Comparison of ENCODE assay signal across 24 mouse cellular contexts in genomic region chr15:103268903-103269302, GRCm38 (mm10). TPM values are rescaled to one million over a fixed set of nuclear protein-coding genes. Genes with fewer than 3 reads are reported as not detected.
DNase-seq lines count a peak whose midpoint lies in the region; ATAC-seq and TF ChIP-seq lines count a peak whose summit lies in the region.
"Had no signal": no experiment of that assay in that cellular context is flagged by ENCODE, and none has a peak within 500 bp of the region (broad histone marks: within the 10 kb centered on the region; RNA-seq: fewer than 3 reads in every experiment).

No protein-coding gene starts in this region.

- no peak for ATAC-seq in liver, embryonic 15.5 days (ENCODE audit: insufficient read depth)
- ATAC-seq in liver, embryonic 11.5 days (replicated peaks; ENCODE audit: low FRiP score): no peak
- no peak for ATAC-seq in liver, embryonic 16.5 days (ENCODE audit: low read depth)
- ATAC-seq in forebrain, postnatal 0 days: no peak
- ATAC-seq: forebrain, embryonic 14.5 days; Patski had no signal

- H3K4me3 ChIP-seq in liver, embryonic 15.5 days (replicated peaks): no peak overlapping the region
- H3K4me3 ChIP-seq in liver, embryonic 11.5 days (ENCODE audit: low read depth, low read length): no peak overlapping the region
- H3K4me3 ChIP-seq in MEL (ENCODE audit: control insufficient read depth in 1 of 2, insufficient read depth in 1 of 2, low read depth in 2 of 2, low read length in 2 of 2): no peak overlapping the region
- no peak overlapping the region for H3K4me3 ChIP-seq in liver, embryonic 16.5 days (ENCODE audit: low read depth, low read length)
- no peak overlapping the region for H3K4me3 ChIP-seq in forebrain, postnatal 0 days (ENCODE audit: low read depth, low read length)
- H3K4me3 ChIP-seq: embryonic facial prominence, embryonic 15.5 days; erythroblast, embryonic 14.5 days; forebrain, embryonic 10.5 days; heart, adult 2 months; heart, embryonic 12.5 days; hindbrain, embryonic 15.5 days had no signal

- no peak overlapping the region for H3K4me2 ChIP-seq in liver, embryonic 15.5 days
- H3K4me2 ChIP-seq in liver, embryonic 11.5 days: no peak overlapping the region
- no peak overlapping the region for H3K4me2 ChIP-seq in liver, embryonic 16.5 days (ENCODE audit: low read depth, low read length)
- no peak overlapping the region for H3K4me2 ChIP-seq in forebrain, postnatal 0 days (ENCODE audit: low read depth)
- H3K4me2 ChIP-seq: embryonic facial prominence, embryonic 15.5 days; heart, embryonic 12.5 days; hindbrain, embryonic 15.5 days had no signal

- H3K36me3 ChIP-seq in liver, embryonic 15.5 days (replicated peaks): no peaks in the 10 kb centered on the region
- no peaks in the 10 kb centered on the region for H3K36me3 ChIP-seq in liver, embryonic 11.5 days (ENCODE audit: control insufficient read depth, insufficient read depth, low read length)
- H3K36me3 ChIP-seq in MEL (ENCODE audit: control insufficient read depth in 1 of 2, insufficient read depth in 2 of 2, low read length in 2 of 2): peaks cover 0 to 12% of the 10 kb centered on the region in 2 experiments; a peak in 2 of 4 replicates
- no peaks in the 10 kb centered on the region for H3K36me3 ChIP-seq in liver, embryonic 16.5 days (ENCODE audit: control insufficient read depth, insufficient read depth)
- H3K36me3 ChIP-seq in forebrain, postnatal 0 days (ENCODE audit: insufficient read depth): no peaks in the 10 kb centered on the region
- H3K36me3 ChIP-seq: embryonic facial prominence, embryonic 15.5 days; forebrain, embryonic 10.5 days; heart, embryonic 12.5 days; hindbrain, embryonic 15.5 days had no signal

- peaks cover 10% of the 10 kb centered on the region for H3K79me2 ChIP-seq in MEL (ENCODE audit: control insufficient read depth, insufficient read depth, low read length, poor library complexity)

- 42% methylated on average over 4 of the region's 4 CpGs for WGBS in liver, embryonic 15.5 days (ENCODE audit: insufficient replicate concordance)
- 59% methylated on average over 4 of the region's 4 CpGs for WGBS in liver, embryonic 11.5 days
- 46% methylated on average over 4 of the region's 4 CpGs for WGBS in liver, embryonic 16.5 days (ENCODE audit: insufficient replicate concordance)
- WGBS in forebrain, postnatal 0 days: 83% methylated on average over 4 of the region's 4 CpGs

- intact Hi-C loops in heart, postnatal 14 days (cut with DNase I): no loop called here

- no peaks in the 10 kb centered on the region for H3K9me3 ChIP-seq in liver, embryonic 15.5 days (replicated peaks)
- no peaks in the 10 kb centered on the region for H3K9me3 ChIP-seq in liver, embryonic 11.5 days (ENCODE audit: control insufficient read depth, low read length)
- no peaks in the 10 kb centered on the region for H3K9me3 ChIP-seq in MEL (replicated peaks; ENCODE audit: insufficient read depth, low read length)
- H3K9me3 ChIP-seq in liver, embryonic 16.5 days (replicated peaks; ENCODE audit: control insufficient read depth, low read length): no peaks in the 10 kb centered on the region
- H3K9me3 ChIP-seq in forebrain, postnatal 0 days (ENCODE audit: low read length): no peaks in the 10 kb centered on the region
- H3K9me3 ChIP-seq: embryonic facial prominence, embryonic 15.5 days; forebrain, embryonic 10.5 days; heart, embryonic 12.5 days; hindbrain, embryonic 15.5 days had no signal

- TF ChIP-seq RAD21 in MEL (IDR thresholded peaks at IDR 0.05; ENCODE audit: low read depth, low read length): no peak

- peak in 1 of 2 experiments; percentile 26; a peak in 1 of 4 replicates for TF ChIP-seq POLR2A in MEL (IDR thresholded peaks at IDR 0.05; ENCODE audit: control insufficient read depth in 1 of 2, insufficient read depth in 1 of 2, low read depth in 1 of 2, low read length in 2 of 2, poor library complexity in 1 of 2)

- TF ChIP-seq EP300 in MEL (IDR thresholded peaks at IDR 0.05; ENCODE audit: low read depth in 1 of 2, low read length in 2 of 2): peak; percentile 53 to 56; a peak in 2 of 4 replicates

- H3K27ac ChIP-seq in liver, embryonic 15.5 days (replicated peaks): peak overlapping the region; percentile 55; the same call in 1 of the 2 replicates
- H3K27ac ChIP-seq in liver, embryonic 11.5 days (ENCODE audit: low read depth, low read length): no peak overlapping the region
- H3K27ac ChIP-seq in MEL (ENCODE audit: control insufficient read depth, low read depth, low read length): peak overlapping the region; percentile 69
- 0 out of 2 replicates have a peak overlapping the region, but pooled peaks have one; percentile 4 for H3K27ac ChIP-seq in liver, embryonic 16.5 days (ENCODE audit: low read length)
- no peak overlapping the region for H3K27ac ChIP-seq in forebrain, postnatal 0 days (ENCODE audit: low read depth, low read length)
- H3K27ac ChIP-seq: embryonic facial prominence, embryonic 15.5 days; forebrain, embryonic 10.5 days; heart, adult 2 months; hindbrain, embryonic 15.5 days had no signal

- no peak for DNase-seq in liver, embryonic 11.5 days (ENCODE audit: low spot score)
- DNase-seq in MEL (ENCODE audit: low read depth, low spot score): peak; percentile 76
- DNase-seq in forebrain, postnatal 0 days: no peak
- DNase-seq in heart, postnatal 14 days: no peak
- DNase-seq: adrenal gland, adult 2 months; adrenal gland, postnatal 25 days; B cell, adult 2 months; cerebellum, adult 18-20 months; cerebellum, adult 9-11 months; embryo, embryonic 11 days; gastrocnemius, postnatal 14 days; heart, adult 2 months; heart, postnatal 36 days had no signal

- no peaks in the 10 kb centered on the region for H3K27me3 ChIP-seq in liver, embryonic 15.5 days
- H3K27me3 ChIP-seq in liver, embryonic 11.5 days (replicated peaks; ENCODE audit: control insufficient read depth, insufficient read depth, low read length): no peaks in the 10 kb centered on the region
- H3K27me3 ChIP-seq in MEL (ENCODE audit: control insufficient read depth in 1 of 2, insufficient read depth in 2 of 2, low read length in 2 of 2): no peaks in the 10 kb centered on the region
- no peaks in the 10 kb centered on the region for H3K27me3 ChIP-seq in liver, embryonic 16.5 days (ENCODE audit: control insufficient read depth, insufficient read depth, low read depth, low read length)
- no peaks in the 10 kb centered on the region for H3K27me3 ChIP-seq in forebrain, postnatal 0 days (ENCODE audit: insufficient read depth, low read length)
- H3K27me3 ChIP-seq: embryonic facial prominence, embryonic 15.5 days; heart, embryonic 12.5 days; hindbrain, embryonic 15.5 days had no signal

- H3K4me1 ChIP-seq in liver, embryonic 15.5 days (replicated peaks): peaks cover 51% of the 10 kb centered on the region
- H3K4me1 ChIP-seq in liver, embryonic 11.5 days (replicated peaks; ENCODE audit: control insufficient read depth, insufficient read depth, low read length): peaks cover 10% of the 10 kb centered on the region
- peaks cover 7 to 15% of the 10 kb centered on the region in 2 experiments for H3K4me1 ChIP-seq in MEL (ENCODE audit: control insufficient read depth in 1 of 2, insufficient read depth in 2 of 2, low read length in 2 of 2)
- peaks cover 25% of the 10 kb centered on the region for H3K4me1 ChIP-seq in liver, embryonic 16.5 days (ENCODE audit: control insufficient read depth, low read depth, low read length)
- 0 out of 2 replicates have a peak, but pooled peaks cover 2% of the 10 kb centered on the region for H3K4me1 ChIP-seq in forebrain, postnatal 0 days (ENCODE audit: insufficient read depth)

- no peak overlapping the region for H3K9ac ChIP-seq in liver, embryonic 15.5 days
- H3K9ac ChIP-seq in liver, embryonic 11.5 days (ENCODE audit: low read depth, low read length): no peak overlapping the region
- 0 out of 2 replicates have a peak overlapping the region, but pooled peaks have one; percentile 5 for H3K9ac ChIP-seq in MEL (ENCODE audit: control insufficient read depth, low read depth, low read length, poor library complexity, severe bottlenecking)
- peak overlapping the region; percentile 19; the same call in 1 of the 2 replicates for H3K9ac ChIP-seq in liver, embryonic 16.5 days (ENCODE audit: low read depth, low read length)
- H3K9ac ChIP-seq in forebrain, postnatal 0 days: no peak overlapping the region
- H3K9ac ChIP-seq: embryonic facial prominence, embryonic 15.5 days; heart, embryonic 12.5 days; hindbrain, embryonic 15.5 days had no signal

- no peak for TF ChIP-seq CTCF in MEL (IDR thresholded peaks at IDR 0.05 in 2 of 3, conservative IDR thresholded peaks at IDR 0.05 in 1 of 3; ENCODE audit: control insufficient read depth in 1 of 3, insufficient read depth in 1 of 3, low read depth in 2 of 3, low read length in 3 of 3, poor library complexity in 1 of 3, severe bottlenecking in 1 of 3)
- no peak for TF ChIP-seq CTCF in forebrain, postnatal 0 days (IDR thresholded peaks at IDR 0.05; ENCODE audit: low read depth)

RNA-seq across cellular contexts. Expression of gene Copz1, which starts 3.6 kb away (rescaled TPM):
- polyA plus RNA-seq in liver, embryonic 15.5 days (2015; fragmentation: Nextera tagmentation; extraction: Ambion mirVana): 196 and 203 TPM in 2 replicates
- 298 and 328 TPM in 2 replicates for polyA plus RNA-seq in liver, embryonic 11.5 days (2014; fragmentation: Nextera tagmentation; extraction: Ambion mirVana)
- 46.7 and 48.0 TPM in 2 replicates for total RNA-seq in MEL (2012; rRNA removed)
- 100 to 1,000 TPM; 117 to 822 TPM for polyA plus RNA-seq in MEL (2012; ENCODE audit: insufficient read depth in 1 of 2, insufficient read length in 2 of 2, low read depth in 1 of 2, low replicate concordance in 2 of 2, missing spikeins in 1 of 2)
- 194 TPM in 2 replicates for polyA plus RNA-seq in liver, embryonic 16.5 days (2015; fragmentation: Nextera tagmentation; extraction: Ambion mirVana)
- total RNA-seq in forebrain, postnatal 0 days (2014; rRNA removed): 120 and 147 TPM in 2 replicates
- polyA plus RNA-seq in forebrain, postnatal 0 days (2015; fragmentation: Nextera tagmentation; extraction: Ambion mirVana): 209 and 217 TPM in 2 replicates
- 10 to 100 TPM; 58.9 to 63.6 TPM for total RNA-seq in heart, postnatal 14 days (2021)

RNA-seq across cellular contexts. Expression of gene Nfe2, which starts 10.7 kb away (rescaled TPM):
- 207 and 217 TPM in 2 replicates for polyA plus RNA-seq in liver, embryonic 15.5 days (2015; fragmentation: Nextera tagmentation; extraction: Ambion mirVana)
- 94.1 and 108 TPM in 2 replicates for polyA plus RNA-seq in liver, embryonic 11.5 days (2014; fragmentation: Nextera tagmentation; extraction: Ambion mirVana)
- total RNA-seq in MEL (2012; rRNA removed): 63.9 and 74.6 TPM in 2 replicates
- 100 to 1,000 TPM in 1 of 2 experiments, not detected in 1; 103 TPM for polyA plus RNA-seq in MEL (2012; ENCODE audit: insufficient read depth in 1 of 2, insufficient read length in 2 of 2, low read depth in 1 of 2, low replicate concordance in 2 of 2, missing spikeins in 1 of 2)
- 202 and 220 TPM in 2 replicates for polyA plus RNA-seq in liver, embryonic 16.5 days (2015; fragmentation: Nextera tagmentation; extraction: Ambion mirVana)
- total RNA-seq in forebrain, postnatal 0 days (2014; rRNA removed): 0.85 and 1.6 TPM in 2 replicates
- 0.30 and 0.34 TPM in 2 replicates for polyA plus RNA-seq in forebrain, postnatal 0 days (2015; fragmentation: Nextera tagmentation; extraction: Ambion mirVana)
- total RNA-seq in heart, postnatal 14 days (2021): under 1 TPM; 0.60 to 0.83 TPM
- total RNA-seq: gastrocnemius, postnatal 14 days had no signal
- polyA plus RNA-seq: Patski had no signal

RNA-seq across cellular contexts. Expression of gene Hnrnpa1, which starts 28.7 kb away (rescaled TPM):
- polyA plus RNA-seq in liver, embryonic 15.5 days (2015; fragmentation: Nextera tagmentation; extraction: Ambion mirVana): 193 and 220 TPM in 2 replicates
- polyA plus RNA-seq in liver, embryonic 11.5 days (2014; fragmentation: Nextera tagmentation; extraction: Ambion mirVana): 917 and 938 TPM in 2 replicates
- total RNA-seq in MEL (2012; rRNA removed): 322 and 402 TPM in 2 replicates
- 100 to 1,000 TPM in 1 of 2 experiments, not detected in 1; 900 TPM for polyA plus RNA-seq in MEL (2012; ENCODE audit: insufficient read depth in 1 of 2, insufficient read length in 2 of 2, low read depth in 1 of 2, low replicate concordance in 2 of 2, missing spikeins in 1 of 2)
- 174 and 193 TPM in 2 replicates for polyA plus RNA-seq in liver, embryonic 16.5 days (2015; fragmentation: Nextera tagmentation; extraction: Ambion mirVana)
- total RNA-seq in forebrain, postnatal 0 days (2014; rRNA removed): 205 and 270 TPM in 2 replicates
- polyA plus RNA-seq in forebrain, postnatal 0 days (2015; fragmentation: Nextera tagmentation; extraction: Ambion mirVana): 653 and 670 TPM in 2 replicates
- 100 to 1,000 TPM; 174 to 180 TPM for total RNA-seq in heart, postnatal 14 days (2021)

RNA-seq across cellular contexts. Expression of gene Cbx5, which starts 29.3 kb away (rescaled TPM):
- 44.5 and 49.2 TPM in 2 replicates for polyA plus RNA-seq in liver, embryonic 15.5 days (2015; fragmentation: Nextera tagmentation; extraction: Ambion mirVana)
- polyA plus RNA-seq in liver, embryonic 11.5 days (2014; fragmentation: Nextera tagmentation; extraction: Ambion mirVana): 116 and 126 TPM in 2 replicates
- 39.8 and 40.5 TPM in 2 replicates for total RNA-seq in MEL (2012; rRNA removed)
- polyA plus RNA-seq in MEL (2012; ENCODE audit: insufficient read depth in 1 of 2, insufficient read length in 2 of 2, low read depth in 1 of 2, low replicate concordance in 2 of 2, missing spikeins in 1 of 2): 10 to 100 TPM; 42.4 to 67.1 TPM
- polyA plus RNA-seq in liver, embryonic 16.5 days (2015; fragmentation: Nextera tagmentation; extraction: Ambion mirVana): 40.6 and 45.9 TPM in 2 replicates
- 139 and 181 TPM in 2 replicates for total RNA-seq in forebrain, postnatal 0 days (2014; rRNA removed)
- 74.1 and 90.4 TPM in 2 replicates for polyA plus RNA-seq in forebrain, postnatal 0 days (2015; fragmentation: Nextera tagmentation; extraction: Ambion mirVana)
- 10 to 100 TPM; 54.6 to 65.4 TPM for total RNA-seq in heart, postnatal 14 days (2021)

RNA-seq across cellular contexts. Expression of gene Gpr84, which starts 41.5 kb away (rescaled TPM):
- 0.86 and 1.0 TPM in 2 replicates for polyA plus RNA-seq in liver, embryonic 15.5 days (2015; fragmentation: Nextera tagmentation; extraction: Ambion mirVana)
- 0.49 and 0.78 TPM in 2 replicates for polyA plus RNA-seq in liver, embryonic 11.5 days (2014; fragmentation: Nextera tagmentation; extraction: Ambion mirVana)
- 0.12 TPM in 1 of 2 replicates, not detected in the other for total RNA-seq in MEL (2012; rRNA removed)
- under 1 TPM in 1 of 2 experiments, not detected in 1; 0.21 TPM for polyA plus RNA-seq in MEL (2012; ENCODE audit: insufficient read depth in 1 of 2, insufficient read length in 2 of 2, low read depth in 1 of 2, low replicate concordance in 2 of 2, missing spikeins in 1 of 2)
- 1.0 and 1.1 TPM in 2 replicates for polyA plus RNA-seq in liver, embryonic 16.5 days (2015; fragmentation: Nextera tagmentation; extraction: Ambion mirVana)
- total RNA-seq in forebrain, postnatal 0 days (2014; rRNA removed): 0.29 and 0.54 TPM in 2 replicates
- 0.31 and 0.33 TPM in 2 replicates for polyA plus RNA-seq in forebrain, postnatal 0 days (2015; fragmentation: Nextera tagmentation; extraction: Ambion mirVana)
- not detected for total RNA-seq in heart, postnatal 14 days (2021)
- total RNA-seq: adrenal gland, adult 2 months; adrenal gland, postnatal 25 days; gastrocnemius, postnatal 14 days; heart, adult 2 months; heart, postnatal 36 days had no signal
- polyA plus RNA-seq: embryonic facial prominence, embryonic 11.5 days; erythroblast, embryonic 14.5 days; heart, embryonic 16.5 days; Patski had no signal

Comparison
In these comparisons a context has a peak if more than half of its experiments do, and no peak if none do; other contexts are left out.
1. H3K27ac ChIP-seq: peak in liver, embryonic 15.5 days (single experiment), MEL (single experiment) and liver, embryonic 16.5 days (single experiment); none in liver, embryonic 11.5 days (single experiment) and forebrain, postnatal 0 days (single experiment).
2. H3K9ac ChIP-seq: peak in MEL (single experiment) and liver, embryonic 16.5 days (single experiment); none in liver, embryonic 15.5 days (single experiment), liver, embryonic 11.5 days (single experiment) and forebrain, postnatal 0 days (single experiment).
3. RNA of gene Nfe2, which starts 10.7 kb away (polyA plus RNA-seq): 202 to 220 TPM in liver, embryonic 16.5 days, 207 to 217 TPM in liver, embryonic 15.5 days, 103 TPM in MEL and 94.1 to 108 TPM in liver, embryonic 11.5 days; 0.30 to 0.34 TPM in forebrain, postnatal 0 days; every median in the first group is over 10 times any median in the second.